Mouse (Mus musculus) forelimb bud, embryonic 11.5 days (tissue): Measurements from ENCODE around the gene Ampd3.

ENCODE experiments used
- DNase-seq: peaks from one replicate; pipeline ENCODE4 v3.0.0-alpha.2; 2012; ENCODE audit warnings: low read depth, low spot score

Ampd3 gene

DNA sequence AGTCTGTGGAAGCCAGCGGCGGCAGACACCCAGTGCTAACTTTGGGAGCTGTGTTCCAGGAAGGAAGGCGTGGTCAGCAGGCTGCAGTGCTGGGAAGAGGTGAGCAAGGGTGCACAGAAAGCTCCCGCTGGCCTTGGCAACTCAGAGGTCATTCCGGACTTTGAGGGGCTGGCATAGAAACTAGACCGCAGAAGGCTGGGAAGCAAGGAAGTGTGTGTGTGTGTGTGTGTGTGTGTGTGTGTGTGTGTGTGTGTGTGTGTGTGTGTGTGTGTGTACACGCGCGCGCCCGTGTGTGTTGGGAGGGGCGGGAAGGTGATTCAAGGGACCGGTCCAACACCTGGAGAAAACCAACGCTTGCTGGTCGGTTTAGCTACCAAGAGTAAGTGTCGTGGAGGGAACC lies at the start of gene Ampd3:
Gene Ampd3, plus strand, starts transcription at position 206 of the 400 bp plus-strand sequence.
- no peak for DNase-seq

DNA sequence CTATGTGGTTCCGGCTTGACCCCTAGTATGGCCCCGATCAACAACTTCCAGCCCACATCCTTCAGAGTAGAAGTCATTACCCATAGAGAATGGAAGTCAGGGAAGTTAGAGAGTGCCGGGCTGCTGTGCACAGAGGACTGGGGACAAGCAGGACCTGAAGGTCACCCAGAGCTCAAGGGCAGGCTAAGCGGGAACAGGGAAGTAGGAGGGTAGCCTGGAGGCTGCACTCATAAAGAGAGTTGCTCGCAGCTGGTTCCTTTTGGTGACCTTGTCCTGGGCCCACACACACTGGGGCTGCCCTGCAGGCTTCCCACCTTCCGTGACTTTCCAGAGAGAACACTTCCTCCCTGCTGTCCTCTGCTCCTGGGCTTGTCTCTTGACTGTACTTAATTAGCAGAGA lies 49.5 kb upstream of the Ampd3 start:
- no peak for DNase-seq

DNA sequence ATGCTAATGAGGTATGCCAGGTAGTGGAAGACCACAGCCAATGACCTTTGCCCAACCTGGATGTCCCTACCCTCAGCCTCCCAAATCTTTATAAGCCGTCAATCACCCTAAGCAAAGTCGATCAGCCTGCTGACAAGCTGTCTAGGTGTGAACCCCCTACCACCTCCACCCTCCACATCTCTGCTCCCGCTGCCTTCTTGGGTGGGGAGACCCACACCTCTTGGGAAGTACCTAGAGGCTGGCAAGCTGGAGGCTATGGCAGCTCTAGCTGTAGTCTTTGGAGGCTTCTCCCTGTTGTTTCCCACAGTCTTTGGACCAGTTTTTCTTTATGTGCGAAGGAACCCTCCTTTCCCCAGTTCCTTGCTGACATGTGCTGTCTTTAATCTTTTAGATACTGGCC lies 48.1 kb upstream of the Ampd3 start:
- no peak for DNase-seq

DNA sequence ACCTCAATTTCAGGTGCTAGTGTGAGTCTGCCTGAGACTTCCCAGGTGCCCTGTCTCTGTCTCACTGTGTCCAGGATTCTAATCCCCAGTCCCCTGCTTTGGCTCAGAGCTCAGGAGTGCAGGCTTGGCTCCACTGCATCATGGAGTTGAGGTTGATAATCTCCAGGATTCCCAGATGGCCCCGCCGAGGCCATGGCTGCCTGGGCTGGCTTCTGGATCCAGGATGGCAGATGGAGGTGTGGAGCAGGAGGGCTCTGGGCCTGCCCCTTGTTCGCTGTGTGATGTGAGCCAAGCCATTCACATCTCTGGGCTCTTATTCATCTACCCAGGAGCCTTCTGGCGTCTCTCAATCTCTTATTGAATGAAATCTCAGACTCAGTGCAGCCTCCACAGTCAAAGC lies 45.8 kb upstream of the Ampd3 start:
- no peak for DNase-seq

DNA sequence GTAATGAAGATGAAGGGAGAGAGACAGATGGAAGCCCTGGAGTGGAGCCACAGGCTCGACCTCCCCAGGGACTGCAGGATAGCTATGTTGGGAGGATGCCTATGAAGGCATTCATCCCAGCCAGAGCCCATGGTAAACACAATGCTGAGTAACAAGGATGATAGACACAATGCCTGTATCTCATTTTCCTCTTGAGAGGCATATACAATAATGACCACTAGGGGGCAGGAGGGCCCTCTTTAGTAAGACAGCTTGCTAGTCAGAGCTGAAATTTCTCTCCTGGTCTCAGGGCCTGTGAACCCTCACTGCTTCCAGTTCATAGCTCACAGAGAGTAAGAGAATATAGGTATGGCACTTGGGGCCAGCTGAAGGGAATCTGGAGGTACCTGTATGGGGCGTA lies 41.0 kb upstream of the Ampd3 start:
- DNase-seq = peak; percentile 67

DNA sequence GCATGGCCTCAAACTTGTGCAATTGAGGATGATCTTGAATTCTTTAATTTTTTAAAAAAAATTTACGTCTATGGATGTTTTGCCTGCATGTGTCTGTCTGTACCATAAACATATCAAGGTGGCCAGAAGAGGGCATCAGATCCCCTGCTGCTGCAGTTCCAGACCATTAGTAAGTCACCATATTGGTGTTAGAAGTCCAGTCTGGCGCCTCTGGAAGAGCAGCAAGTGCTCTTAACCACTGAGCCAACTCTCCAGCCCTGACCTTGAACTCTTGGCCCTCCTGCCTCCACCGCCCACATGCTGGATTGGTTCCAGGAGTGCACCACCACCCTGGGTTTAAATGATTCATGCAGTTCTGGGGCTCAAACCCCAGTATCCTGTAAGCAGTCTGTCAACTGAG lies 39.1 kb upstream of the Ampd3 start:
- DNase-seq = no peak

DNA sequence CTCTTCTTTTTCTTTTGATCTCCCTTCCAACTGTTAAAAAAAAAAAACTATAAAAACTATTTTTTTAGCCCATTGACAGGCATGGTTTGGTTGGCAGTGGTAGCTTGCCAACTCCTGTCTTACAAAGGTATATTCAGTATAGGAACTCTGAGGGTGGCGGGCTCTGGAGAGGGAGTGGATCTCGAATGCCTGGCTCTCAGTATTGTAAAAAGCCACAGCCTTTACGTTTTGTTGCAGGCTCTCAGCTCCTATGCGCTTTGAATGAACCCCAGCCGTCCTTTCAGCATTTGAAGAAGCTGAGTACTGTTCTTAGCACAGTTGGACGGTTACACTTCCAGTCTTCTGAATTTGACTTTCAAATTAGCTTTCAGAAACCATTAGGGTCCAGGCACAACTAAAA lies 38.7 kb upstream of the Ampd3 start:
- DNase-seq = no peak

DNA sequence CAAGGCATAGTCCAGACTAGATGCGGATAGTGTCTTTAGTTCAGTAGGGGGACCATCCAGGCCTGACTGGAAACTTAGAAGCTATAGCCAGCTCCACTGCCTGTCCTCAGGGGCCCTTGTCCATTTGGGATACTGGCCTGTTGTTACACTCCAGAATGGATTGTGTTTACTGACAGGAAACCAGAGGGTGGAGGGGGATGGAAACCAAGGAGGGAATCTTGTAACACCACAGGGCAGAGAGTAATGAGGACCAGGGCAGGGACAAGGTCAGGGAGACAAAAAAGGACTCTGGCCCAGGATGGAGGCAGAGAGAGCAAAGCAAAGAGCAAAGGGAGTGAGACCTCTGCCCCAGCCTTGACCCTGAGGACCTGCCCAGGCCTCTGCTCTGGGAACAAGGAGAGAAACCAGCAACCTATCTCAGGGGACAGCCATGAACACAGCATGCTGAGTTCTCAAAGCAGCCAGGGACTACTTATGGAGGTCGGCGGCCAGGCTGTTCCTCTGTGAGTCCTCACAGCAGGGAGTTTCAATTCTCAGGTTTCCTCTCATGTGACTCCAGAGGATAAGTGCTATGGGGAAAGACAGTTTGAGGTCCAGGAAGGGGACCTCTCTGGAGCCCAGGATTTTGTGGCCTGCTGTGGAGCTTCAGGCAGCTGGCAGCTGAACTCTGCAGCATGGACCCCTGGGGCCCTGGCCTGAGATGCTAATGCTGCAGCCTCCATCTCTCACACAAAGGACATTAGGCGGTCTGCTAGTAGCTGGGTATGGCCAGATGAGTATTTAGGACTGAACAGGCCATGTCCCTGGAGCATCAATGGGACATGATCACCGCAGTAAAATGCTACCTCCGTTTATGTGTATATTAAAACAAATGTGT lies 36.7 kb upstream of the Ampd3 start:
- DNase-seq = peak; percentile 20

DNA sequence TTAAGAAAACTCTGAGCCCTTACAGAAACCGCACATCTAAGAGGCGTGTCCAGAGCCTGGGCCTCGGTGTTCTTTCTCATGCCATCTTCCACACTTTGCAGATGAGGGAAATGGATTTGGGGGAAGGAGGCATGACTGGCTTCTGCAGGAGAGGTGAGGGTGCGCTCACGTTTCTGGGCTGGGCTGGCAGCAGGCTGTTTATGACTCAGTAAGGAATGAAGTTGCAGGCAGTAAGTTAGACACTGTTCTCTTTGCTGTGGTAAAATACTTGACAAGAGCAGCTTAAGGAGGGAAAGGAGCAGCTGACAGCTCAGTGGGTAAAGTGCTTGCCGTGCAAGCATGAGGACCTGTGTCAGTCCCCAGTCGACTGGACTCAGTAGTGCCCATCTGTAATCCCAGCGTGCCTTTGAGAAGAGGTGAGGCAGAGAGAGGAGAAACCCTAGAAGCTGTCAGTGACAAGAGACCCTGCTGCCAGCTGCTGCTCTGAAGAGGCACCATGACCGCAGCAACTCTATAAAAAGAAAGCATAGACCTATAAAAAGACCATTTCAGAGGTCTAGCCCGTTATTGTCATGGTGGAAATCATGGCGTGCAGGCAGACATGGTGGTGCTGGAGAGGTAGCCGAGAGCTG lies 35.9 kb upstream of the Ampd3 start:
- DNase-seq = no peak

DNA sequence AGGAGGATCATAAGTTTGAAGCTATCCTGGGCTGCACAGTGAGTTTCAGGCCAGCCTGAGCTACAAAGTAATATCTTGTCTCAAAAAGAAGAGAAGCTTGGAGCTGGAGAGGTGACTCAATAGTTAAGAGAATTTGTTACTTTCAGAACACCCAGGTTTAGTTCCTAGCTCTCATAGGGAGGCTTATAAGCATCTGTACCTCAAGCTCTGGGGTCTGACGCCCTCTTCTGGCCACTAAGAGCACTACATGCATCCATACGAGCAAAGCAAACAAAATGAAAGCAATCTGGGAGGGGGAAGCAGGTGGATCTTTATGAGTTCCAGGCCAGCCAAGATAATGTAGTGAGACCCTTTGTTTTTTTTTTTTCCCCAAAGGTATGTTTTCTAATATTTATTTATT lies 31.1 kb upstream of the Ampd3 start:
- no peak for DNase-seq

DNA sequence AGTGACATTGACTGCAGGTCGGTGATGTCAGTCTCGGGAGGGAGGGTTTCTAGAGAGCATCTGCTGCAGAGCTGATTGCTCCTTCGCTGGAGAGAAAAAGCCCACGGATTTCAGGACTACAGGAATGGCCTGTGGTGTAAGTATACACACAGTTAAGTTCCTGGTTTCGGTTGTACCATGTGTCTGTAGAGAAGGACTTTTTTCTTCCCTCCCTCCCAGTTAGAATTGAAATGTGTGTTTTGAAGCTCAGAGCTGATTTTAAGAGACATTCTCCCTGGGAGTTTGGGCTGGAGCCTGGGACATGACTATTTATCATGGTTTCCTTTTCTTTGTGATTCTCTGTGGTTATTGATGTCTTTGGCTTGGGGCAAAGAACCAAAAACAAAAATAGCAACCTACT lies 28.2 kb upstream of the Ampd3 start:
- no peak for DNase-seq

DNA sequence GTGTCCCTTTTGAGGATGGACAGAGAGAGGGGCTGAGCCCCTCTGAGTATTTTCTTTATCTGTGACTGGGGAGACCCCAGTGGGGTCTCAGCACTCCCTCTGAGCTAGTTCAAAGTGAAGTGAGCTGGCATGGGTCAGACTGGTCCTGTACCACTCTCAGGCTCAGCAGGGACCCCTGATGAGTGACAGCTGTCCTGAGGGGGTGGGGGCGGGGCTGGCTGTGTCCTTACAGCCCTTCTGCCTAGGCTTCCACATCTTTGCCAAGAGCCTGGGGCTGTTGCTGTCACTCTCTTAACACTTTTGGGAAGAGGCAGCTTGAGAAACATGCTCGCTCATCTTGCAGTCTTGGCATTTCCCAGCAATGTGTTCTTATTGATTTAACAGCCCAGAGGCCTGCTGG lies 27.8 kb upstream of the Ampd3 start:
- DNase-seq = no peak

DNA sequence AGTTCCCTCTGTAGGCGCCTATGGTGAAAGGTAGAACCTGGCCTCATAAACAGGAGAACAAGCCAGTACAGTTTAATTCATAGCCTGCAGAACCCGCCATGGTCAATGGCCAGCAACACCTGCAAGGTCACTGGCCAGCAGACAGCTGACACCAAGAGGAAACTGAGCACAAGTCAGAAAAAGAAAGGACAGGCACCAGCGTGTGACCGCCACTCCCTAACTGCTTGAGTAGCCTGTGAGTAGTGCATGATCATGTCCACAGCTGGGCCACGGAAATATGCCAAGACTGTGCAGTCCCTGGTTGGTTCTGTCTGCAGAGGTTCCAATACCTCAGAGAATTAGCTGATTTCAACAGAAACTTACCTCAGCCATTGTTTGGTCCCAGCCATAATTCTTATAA lies 26.0 kb upstream of the Ampd3 start:
- DNase-seq = no peak

DNA sequence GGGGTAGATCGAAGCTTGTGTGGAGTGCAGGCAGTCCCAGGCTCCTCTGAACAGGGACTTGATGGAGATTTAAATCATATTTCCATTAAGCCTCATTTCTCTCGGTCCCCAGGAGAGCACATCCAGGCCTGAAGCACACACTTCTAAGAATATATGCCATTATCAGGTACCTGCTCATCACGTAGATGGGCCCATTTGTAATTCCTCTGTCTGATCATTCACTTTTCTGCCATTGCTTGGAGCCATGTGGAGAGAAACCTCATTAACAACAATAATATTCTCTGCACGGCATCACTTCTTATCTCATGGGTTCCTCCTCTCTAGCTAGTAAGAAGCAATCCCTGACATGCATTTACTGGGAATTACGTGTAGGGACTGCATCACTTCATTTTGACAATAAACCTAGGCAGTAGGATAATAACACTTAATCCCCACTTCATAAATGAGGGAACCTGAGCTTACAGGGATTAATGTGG lies 21.9 kb upstream of the Ampd3 start:
- no peak for DNase-seq

DNA sequence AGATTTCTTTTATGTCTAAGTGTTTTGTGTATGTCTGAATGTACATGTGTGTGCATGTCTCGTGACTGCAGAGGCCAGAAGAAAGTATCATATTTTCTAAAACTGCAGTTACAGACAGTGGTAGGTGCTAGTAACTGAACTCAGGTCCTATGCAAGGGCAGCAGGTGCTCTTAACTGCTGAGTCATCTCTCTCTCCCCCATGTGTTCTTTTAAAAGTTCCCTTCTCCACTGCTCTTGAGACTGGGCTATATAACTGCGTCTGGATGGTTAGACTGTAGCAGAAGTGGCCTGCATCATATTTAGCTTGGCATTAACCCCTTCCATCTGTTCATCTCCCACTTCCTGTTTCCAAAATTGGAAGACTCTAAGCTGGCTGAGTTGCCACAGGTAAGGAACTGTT lies 21.2 kb upstream of the Ampd3 start:
- DNase-seq = no peak

DNA sequence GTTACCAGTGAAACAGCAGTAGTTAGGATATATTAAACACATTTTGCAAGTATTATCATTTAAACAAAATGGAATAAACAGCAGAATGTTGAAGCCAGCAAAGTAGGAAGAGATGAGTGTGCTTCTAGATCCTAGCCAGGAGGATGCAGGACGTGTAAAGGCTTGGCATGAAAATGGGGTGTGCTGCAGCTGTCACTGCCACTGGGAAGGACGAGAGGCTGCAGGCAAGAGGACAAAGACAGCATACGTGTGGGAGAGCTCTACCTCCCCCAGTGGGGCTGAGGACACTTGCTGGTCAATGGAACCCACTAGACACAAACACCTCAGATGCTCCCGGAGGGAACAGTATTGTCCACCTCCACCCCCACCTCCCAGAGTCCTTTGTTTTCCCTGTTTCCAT lies 17.2 kb upstream of the Ampd3 start:
- no peak for DNase-seq

DNA sequence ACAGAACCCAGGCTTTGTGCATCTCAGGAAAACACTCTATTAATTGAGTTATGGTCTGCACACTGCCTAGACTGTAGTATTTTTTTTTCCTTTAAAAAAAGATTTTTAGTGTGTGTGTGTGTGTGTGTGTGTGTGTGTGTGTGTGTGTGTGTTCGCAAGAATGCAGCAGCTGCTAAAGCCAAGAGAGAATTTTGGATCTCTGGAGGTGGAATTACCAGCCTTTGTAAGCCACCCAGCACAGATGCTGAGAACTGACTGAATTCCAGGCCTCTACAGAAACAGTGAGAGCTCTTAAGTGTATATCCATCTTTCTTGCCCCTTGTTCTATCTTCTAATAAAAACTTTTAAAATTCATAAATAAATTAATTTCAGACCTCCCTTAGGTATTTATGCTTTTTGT lies 16.4 kb upstream of the Ampd3 start:
- no peak for DNase-seq

DNA sequence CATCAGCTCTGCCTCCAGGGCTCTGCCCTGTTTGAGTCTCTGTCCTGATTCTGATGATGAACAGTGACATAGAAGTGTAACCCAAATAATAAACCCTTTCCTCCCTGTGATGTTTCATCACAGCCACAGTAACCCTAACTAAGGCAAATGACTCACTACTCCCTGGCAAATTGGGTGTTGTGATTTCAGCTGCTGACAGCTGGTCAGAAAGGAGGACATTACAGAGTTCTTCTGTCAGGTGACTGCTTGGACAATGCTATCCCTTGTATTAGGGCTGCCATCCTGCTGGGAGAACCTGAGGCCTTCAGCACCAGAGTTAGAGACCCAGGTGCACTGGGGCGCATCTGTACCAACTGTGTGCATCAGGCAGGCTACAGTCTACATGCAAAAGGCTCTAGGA lies 14.7 kb upstream of the Ampd3 start:
- DNase-seq = no peak

DNA sequence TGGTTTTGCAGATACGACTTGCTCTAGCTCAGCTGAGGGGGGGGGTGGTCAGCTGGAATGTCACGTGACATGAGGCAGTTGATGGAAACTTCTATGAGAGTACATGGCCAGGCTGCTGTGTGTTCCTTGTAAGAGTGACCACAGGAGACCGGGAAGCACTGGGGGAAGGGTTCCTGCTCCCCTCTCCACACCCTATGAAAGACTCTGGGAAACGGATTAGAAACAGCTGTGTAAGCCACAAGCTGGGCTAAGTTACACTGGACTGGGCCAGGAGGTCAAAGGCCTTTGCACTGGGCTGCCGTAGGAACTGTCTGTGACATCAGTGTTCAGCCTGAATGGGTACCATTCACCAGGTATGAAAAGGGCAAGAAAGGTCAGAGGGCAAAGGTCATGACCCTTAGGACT lies 14.1 kb upstream of the Ampd3 start:
- DNase-seq = peak; percentile 51

DNA sequence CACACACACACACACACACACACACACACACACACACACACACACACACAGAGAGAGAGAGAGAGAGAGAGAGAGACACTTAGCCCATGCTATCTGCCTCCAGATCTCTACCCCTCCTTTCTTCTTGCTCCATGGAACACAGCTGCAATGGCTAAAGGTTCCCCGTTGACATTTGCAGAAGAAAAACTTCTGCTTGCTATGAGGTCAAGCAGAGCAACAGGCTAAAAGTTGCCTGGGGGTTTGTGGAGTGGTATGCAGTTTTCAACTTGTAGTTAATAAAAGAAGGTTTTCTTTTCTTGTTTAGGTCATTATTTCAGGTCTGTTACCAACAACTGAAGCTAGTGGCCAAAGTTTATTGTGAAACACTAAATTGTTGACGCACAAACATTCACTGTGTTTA lies 11.6 kb upstream of the Ampd3 start:
- no peak for DNase-seq

DNA sequence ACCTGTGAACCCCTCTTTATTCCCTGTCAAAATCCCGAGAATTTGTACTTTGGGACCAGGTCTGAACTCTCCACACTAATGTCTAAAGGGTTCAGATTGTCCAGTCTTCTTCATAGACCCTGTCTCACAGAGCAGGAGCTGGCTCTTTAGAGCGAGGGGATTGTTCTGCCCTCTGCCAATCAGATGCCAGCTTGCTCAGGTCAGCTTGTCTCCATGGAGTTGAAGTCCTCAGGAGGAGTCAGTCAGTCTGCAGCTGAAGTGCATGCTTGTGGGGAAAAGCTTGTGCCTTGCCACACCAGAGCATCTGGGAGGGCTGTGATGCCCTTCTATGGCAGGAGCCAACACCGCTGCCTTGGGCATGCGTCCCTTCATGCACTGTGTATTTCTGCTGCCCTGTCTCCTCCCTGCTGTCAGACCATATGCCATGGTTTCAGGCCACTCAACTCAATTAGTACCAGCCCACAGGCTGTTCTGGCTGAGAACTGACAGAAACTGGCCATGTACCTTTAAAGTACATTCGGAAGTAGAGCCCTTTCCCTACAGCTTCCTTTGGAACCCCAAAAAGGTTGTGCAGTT lies 5.3 kb upstream of the Ampd3 start:
- DNase-seq = no peak

DNA sequence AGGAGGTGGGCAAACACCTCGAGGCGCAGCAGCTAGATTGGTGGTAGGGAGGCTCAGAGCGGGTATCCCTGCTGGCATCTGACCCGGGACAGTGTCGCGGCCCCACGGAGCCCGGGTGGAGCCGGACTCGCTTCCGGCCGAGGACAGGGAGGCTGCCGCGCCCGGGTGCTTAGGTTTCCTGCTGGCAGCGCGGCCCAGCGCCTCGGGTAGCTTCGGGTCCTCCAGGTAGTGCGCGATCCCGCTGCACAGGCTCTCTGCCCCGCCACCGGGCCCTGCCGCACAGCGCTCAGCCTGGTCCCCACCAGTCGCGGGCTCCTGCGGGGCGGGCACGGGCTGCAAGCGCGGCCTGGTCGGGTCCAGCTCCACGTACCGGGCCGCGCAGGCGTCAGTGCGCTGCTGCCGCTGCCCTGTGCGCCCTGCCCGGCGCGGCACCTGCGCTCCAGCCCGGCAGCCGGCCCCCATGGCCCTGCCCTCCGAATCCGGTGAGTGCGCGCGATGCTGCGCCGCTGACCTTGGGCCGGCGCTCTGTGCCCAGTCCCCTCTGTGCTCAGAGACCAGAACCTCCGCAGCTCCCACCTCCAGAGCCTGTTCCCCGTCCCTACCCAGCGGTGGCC lies 552 bp downstream of the Ampd3 start:
- no peak for DNase-seq

DNA sequence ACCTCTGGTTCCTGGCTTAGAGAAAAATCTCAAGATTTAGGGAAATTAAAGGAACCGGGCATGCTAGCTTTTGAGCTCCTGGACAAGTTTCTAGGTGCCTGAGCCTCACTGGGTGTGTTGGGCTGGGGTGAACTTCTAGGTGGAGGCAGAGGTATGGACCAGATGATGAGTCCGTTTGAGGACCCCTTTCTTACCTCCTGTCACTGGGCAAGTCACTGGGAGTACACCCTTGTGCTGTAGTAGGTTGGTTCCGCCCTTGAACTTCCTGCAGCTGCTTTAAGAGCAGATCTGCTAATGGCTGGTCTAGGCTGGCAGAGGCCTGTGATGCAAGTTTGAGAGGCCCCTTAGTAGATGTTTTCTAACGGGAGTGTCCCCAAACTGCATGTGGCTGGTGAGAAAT lies 1.1 kb downstream of the Ampd3 start:
- DNase-seq = no peak
